Mouse (Mus musculus) left cerebral cortex, postnatal 25 days (tissue): ENCODE measurements around the gene Kti12. TPM values are rescaled to one million over a fixed set of nuclear protein-coding genes. Genes with fewer than 3 reads are reported as not detected.
A peak's percentile ranks its signal among the peaks of the same experiment; 100 is the strongest.

ENCODE experiments used
- DNase-seq, 2 experiments: peaks; one replicate each; pipeline ENCODE4 v3.0.0; 2022; ENCODE audit warnings: low spot score in 2 of 2, mixed read lengths in 1 of 2
- intact Hi-C: fragments of 180-260 bp; cut with DNase I; formaldehyde crosslinking; loops from one replicate; pipeline ENCODE4 v1.15.1; 2025
- total RNA-seq, 2 experiments: library from RNA; stranded (reverse); gene quantifications; 2 replicates each; pipeline ENCODE4 v1.2.3; 2021

Gene Kti12
- 10 to 100 TPM; 15.4 to 18.7 TPM for total RNA-seq

GRCm38 (mm10) chr4:108847715-108848504, at the start of gene Kti12:
TSS of gene Kti12 (plus strand) at chr4:108847785.
- DNase-seq: peak; percentile 87 to 93
- intact Hi-C loops: no loop called here

- DNase-seq: peak; percentile 50 to 66
- intact Hi-C loops: loop anchor here (5.0 kb wide), 1 partner anchor 179 kb away; no protein-coding TSS in a partner anchor
Measured at GRCm38 (mm10) chr4:108798083-108798830, 49.3 kb upstream of the Kti12 start.

- DNase-seq: peak in 1 of 2 experiments; percentile 17
- intact Hi-C loops: no loop called here
Measured at GRCm38 (mm10) chr4:108803535-108803934, 44.0 kb upstream of the Kti12 start.

GRCm38 (mm10) chr4:108811142-108811541, 36.4 kb upstream of the Kti12 start:
- intact Hi-C loops: no loop called here
- no peak for DNase-seq

GRCm38 (mm10) chr4:108811550-108811949, 36.0 kb upstream of the Kti12 start:
- DNase-seq: no peak
- intact Hi-C loops: no loop called here

- intact Hi-C loops: no loop called here
- no peak for DNase-seq
Measured at GRCm38 (mm10) chr4:108825677-108826076, 21.9 kb upstream of the Kti12 start.

- intact Hi-C loops: no loop called here
- no peak for DNase-seq
Measured at GRCm38 (mm10) chr4:108826096-108826495, 21.5 kb upstream of the Kti12 start.

GRCm38 (mm10) chr4:108826643-108827042, 20.9 kb upstream of the Kti12 start:
- DNase-seq: no peak
- intact Hi-C loops: no loop called here

GRCm38 (mm10) chr4:108830698-108831097, 16.9 kb upstream of the Kti12 start:
- DNase-seq: peak in 1 of 2 experiments; percentile 39
- intact Hi-C loops: no loop called here

- intact Hi-C loops: loop anchor here (2.0 kb wide), 1 partner anchor 52 kb away; the partner anchor contains the start of gene Zfyve9
Measured at GRCm38 (mm10) chr4:108832916-108833827, 14.4 kb upstream of the Kti12 start, which contains the start of gene Btf3l4. TSS of gene Btf3l4 (minus strand) at chr4:108833614.

GRCm38 (mm10) chr4:108833828-108834114, 13.8 kb upstream of the Kti12 start:
- intact Hi-C loops: loop anchor here (2.0 kb wide), 1 partner anchor 53 kb away; the partner anchor contains the start of gene Zfyve9
- no peak for DNase-seq

More at GRCm38 (mm10) chr4:108832916-108833827, 14.4 kb upstream of the Kti12 start, which contains the start of gene Btf3l4:
- DNase-seq: peak; percentile 91 to 94

GRCm38 (mm10) chr4:108834115-108834970, 13.2 kb upstream of the Kti12 start, which contains the start of gene Txndc12:
TSS of gene Txndc12 (plus strand) at chr4:108834601.
- peak; percentile 86 to 93 for DNase-seq
- intact Hi-C loops: no loop called here

- intact Hi-C loops: no loop called here
- DNase-seq: no peak
Measured at GRCm38 (mm10) chr4:108834971-108835311, 12.6 kb upstream of the Kti12 start.

GRCm38 (mm10) chr4:108835496-108835895, 12.1 kb upstream of the Kti12 start:
- DNase-seq: no peak
- intact Hi-C loops: no loop called here

- DNase-seq: peak; percentile 42 to 79
- intact Hi-C loops: no loop called here
Measured at GRCm38 (mm10) chr4:108838031-108838430, 9.6 kb upstream of the Kti12 start.

GRCm38 (mm10) chr4:108841920-108842578, 5.5 kb upstream of the Kti12 start:
- intact Hi-C loops: no loop called here
- no peak for DNase-seq

- no peak for DNase-seq
- intact Hi-C loops: no loop called here
Measured at GRCm38 (mm10) chr4:108843336-108843735, 4.2 kb upstream of the Kti12 start.
